Mouse (Mus musculus): ENCODE data around the gene Brsk1.

Gene Brsk1

GRCm38 (mm10) chr7:4739041-4739543 lies 48.7 kb downstream of the Brsk1 start:
- DNase-seq (ENCODE audit: low spot score in 2 of 2) = no peak

GRCm38 (mm10) chr7:4739544-4740275 lies 49.3 kb downstream of the Brsk1 start, which contains the start of gene Kmt5c:
Gene Kmt5c, plus strand, starts transcription at chr7:4740115.
- peak; percentile 98 to 100 for DNase-seq (ENCODE audit: low spot score in 2 of 2)

DNA sequence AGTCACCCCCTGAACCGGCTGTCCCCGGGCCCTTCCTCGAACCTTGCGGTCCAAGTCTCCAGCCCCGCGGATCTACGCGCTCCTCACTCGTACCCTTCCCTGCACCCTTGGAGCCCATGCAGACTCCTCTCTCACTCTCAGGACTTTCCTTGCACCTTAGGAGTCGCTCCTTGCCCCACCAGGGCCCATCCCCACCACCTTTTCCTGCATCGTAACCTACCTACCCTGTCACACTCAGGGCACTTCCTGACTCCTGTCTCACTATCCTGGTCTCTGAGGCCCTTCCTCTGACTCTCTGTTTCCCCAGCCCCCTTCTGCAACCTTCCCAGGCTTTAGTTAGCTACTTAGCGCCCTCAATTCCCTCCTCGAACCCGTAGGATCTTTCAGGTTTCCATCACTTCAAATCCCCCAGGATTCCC lies 49.9 kb downstream of the Brsk1 start:
- DNase-seq (ENCODE audit: low spot score in 2 of 2) = no peak

- DNase-seq (ENCODE audit: low spot score in 2 of 2) = no peak
Observed at GRCm38 (mm10) chr7:4741151-4741550, 50.7 kb downstream of the Brsk1 start.

DNA sequence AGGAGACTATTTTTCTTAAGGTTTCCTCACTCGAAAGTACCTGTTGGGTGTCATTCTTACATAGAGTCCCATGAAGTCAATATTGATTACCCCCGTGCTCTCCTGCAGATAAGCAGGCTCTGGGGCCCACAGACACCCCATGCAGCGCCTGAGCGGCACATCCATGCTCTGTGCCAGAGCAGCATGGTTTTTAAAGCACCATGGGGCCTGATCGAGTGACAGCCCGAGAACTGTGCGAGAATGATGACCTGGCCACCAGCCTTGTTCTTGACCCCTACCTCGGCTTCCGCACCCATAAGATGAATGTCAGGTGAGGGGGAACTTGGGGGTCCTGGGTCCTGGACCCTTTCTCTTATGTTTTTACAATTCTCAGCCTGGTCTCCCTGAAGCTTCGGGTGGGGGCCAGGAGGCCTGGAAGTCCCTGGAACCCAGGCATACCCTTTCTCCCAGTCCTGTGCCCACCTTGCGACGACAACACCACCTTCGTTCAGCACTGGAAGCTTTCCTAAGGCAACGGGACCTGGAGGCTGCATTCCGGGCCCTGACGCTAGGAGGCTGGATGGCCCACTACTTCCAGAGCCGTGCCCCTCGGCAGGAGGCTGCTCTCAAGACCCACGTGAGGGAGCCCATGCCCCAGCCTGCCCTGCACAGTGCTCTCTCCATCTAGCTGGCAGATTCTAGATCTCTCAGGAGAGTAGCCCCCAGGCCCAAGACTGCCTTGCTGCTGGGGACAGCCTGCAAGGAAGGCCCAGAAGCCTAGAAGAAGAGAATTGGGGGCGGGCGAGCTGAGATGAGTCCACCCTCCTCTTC lies 51.5 kb downstream of the Brsk1 start:
- no peak for DNase-seq (ENCODE audit: low spot score in 2 of 2)

- no peak for DNase-seq (ENCODE audit: low spot score in 2 of 2)
Observed at GRCm38 (mm10) chr7:4742482-4742819, 52.0 kb downstream of the Brsk1 start.

DNA sequence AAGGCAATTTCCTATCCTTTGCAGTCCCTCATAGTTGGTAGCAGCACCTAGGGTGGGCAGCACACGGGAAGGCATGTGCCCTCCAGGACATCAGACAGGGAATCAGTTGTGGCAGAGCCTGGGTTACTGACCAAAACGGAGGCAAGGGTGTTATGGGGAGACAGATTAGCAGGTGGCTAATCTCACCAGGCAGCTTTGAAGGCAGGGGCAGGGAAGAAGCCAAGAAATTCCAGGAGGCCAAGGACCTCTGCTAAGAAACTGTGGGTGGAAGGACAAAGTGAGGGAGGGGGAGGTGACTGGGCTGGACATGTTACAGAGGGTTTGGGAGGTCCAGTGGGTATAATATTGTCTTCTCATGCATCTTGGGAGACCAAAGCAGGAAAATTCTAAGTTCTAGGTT lies 53.0 kb downstream of the Brsk1 start:
- no peak for DNase-seq (ENCODE audit: low spot score in 2 of 2)

DNA sequence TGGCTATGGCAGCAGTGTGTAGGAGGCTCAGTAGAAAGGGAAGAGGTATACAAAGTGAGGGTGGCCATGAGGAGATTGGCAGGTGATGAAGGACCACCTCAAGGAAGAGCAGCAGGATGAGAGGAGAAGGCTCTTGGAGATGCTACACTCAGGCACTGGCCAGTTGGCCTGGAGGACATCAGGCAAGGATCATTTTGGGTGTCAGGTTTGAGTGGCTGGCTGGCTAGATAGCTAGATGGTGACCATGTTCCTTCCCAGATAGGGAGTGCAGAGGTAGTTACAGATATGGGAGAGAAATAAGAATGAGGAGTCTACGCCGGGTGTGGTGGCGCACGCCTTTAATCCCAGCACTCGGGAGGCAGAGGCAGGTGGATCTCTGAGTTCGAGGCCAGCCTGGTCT lies 54.5 kb downstream of the Brsk1 start:
- DNase-seq (ENCODE audit: low spot score in 2 of 2) = no peak

DNA sequence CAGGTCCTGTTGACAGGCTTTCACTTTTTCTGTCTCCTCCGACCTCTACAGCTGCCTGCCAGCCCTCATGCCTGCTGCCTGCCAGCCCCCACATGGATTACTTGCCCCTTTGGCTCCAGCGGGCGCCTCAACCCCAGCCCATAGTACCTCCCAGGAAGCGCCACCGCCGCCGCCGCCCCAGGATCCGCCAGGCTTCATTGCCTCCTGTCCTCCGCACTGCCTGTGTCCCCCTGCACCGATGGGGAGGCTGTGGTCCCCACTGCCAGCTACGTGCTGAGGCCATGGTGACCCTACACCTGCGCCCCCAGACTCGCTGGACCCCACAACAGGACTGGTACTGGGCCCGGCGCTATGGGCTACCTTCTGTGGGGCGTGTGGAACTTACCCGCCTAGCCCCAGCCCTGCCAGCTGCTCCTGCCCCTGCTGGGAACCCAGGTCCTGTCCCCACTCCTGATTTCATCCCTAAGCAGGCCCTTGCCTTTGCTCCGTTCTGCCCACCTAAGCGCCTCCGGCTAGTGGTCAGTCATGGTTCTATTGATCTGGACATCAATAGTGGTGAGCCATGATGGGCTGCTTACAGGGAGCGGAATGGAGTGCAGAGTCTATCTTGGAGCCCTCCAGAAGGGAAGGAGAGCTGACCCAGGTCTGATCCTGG lies 56.0 kb downstream of the Brsk1 start:
- DNase-seq (ENCODE audit: low spot score in 2 of 2) = no peak

DNA sequence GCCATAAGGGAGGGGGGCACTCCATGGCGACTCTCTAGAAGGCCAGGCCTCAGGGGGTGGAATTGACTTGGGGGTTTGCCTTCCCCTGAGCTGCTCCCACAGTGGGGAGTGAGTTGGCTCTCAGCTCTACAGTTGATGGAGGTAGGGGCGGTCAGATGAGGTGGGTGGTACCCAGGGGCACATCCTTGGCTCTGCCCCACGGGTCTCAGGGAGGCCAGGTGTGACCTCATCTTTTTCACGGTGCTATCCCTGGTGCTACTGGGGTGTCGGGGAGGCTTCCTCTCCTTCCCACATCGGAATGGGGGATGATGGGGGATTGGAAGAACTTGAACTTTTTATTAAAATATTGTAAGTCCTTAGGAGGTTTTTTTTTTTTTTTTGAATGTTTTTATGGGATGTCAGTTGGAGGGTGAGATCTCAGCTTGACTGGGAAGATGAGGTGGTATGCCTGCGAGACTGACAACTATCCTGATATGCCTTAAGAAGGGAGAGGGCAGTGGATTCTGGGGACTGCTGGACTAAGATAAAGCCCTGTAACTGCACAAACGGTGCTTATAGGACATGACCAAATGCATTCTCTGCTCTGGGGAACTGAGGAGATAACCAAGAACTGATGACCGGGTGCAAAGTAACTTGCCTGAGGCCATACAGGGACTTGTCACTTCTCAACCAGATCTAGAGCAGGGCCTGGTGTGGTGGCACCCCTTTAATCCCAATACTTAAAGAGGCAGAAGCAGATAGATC lies 56.9 kb downstream of the Brsk1 start:
- no peak for DNase-seq (ENCODE audit: low spot score in 2 of 2)

DNA sequence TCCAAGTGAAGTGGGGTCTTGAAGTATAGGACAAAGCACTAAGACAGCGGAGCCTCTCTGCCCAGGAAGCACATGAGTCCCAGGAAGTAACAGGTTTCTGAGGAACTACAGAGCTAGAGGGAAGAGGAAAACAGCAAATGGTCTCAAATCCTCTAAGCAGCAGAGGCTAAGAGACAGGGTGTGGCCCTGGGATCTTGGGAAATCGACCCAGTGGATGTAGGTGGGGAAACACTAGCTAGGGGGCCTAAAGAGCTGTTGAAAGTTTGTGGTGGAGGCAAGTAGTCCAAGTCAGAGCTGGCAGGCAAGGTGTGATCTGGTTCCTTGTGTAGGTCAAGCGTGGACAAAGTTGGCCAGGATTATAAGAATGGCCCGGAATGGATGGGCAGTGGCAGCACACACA lies 57.9 kb downstream of the Brsk1 start:
- DNase-seq (ENCODE audit: low spot score in 2 of 2) = no peak

GRCm38 (mm10) chr7:4749169-4749568 lies 58.8 kb downstream of the Brsk1 start:
- DNase-seq (ENCODE audit: low spot score in 2 of 2) = no peak

GRCm38 (mm10) chr7:4751971-4752820 lies 61.8 kb downstream of the Brsk1 start:
- no peak for DNase-seq (ENCODE audit: low spot score in 2 of 2)

- DNase-seq (ENCODE audit: low spot score in 2 of 2) = peak; percentile 28 to 50
Observed at GRCm38 (mm10) chr7:4752821-4753570, 62.6 kb downstream of the Brsk1 start, which contains the start of gene Cox6b2. Gene Cox6b2, minus strand, starts transcription at chr7:4753094.

DNA sequence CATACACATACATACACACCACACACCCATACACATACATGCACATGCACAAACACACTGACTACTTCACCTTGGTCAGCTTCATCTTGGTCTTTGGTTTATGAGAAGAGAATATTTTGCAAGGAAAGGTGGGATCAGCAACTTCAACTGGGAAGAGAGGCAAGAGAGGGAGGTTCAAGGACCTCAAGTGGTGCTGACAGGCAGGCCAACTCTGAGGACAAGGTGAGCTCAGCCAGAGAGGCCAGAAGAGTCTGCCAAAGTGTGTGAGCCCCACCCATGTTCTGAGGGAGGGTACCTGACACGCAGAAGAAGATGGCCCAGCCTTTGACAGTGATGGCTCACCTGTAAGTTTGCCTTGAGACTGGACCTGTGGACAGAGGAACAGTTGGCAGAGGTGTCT lies 69.3 kb downstream of the Brsk1 start:
- DNase-seq (ENCODE audit: low spot score in 2 of 2) = no peak

DNA sequence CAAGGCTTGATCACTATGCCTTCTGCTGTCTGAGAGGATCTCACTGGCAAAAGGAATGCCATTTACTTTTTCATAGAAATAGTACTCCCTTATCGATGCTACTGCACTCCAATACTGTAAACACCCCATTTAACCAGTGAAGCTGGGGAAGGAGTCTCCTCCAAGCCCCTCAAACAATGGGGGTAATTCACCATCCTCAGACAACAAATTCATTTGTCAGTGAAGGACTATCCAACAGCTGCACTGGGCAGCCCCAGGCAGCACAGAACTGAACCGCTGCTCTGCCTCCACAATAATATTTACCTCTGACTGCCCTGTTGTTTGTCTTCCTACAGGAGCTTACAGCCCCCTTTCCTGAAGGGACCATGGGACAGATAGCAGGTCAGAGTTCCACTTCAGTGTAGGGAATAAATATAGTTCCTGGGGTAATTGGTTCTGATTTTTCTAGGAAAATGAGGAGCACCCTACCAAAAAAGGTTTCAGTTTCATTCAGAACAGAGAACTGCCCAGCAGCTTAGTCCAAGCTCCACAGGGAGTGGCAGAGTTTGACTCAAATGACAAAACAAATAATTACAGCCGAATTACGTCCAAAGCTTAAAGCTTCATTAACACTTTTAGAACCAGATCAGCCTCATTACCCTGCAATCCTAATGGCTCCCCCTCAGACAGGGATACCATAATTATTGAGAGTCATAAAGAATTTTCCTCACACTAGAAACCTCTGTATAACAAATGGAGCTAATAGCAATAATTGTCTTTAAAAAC lies 74.7 kb downstream of the Brsk1 start:
- no peak for DNase-seq (ENCODE audit: low spot score in 2 of 2)

All from right cerebral cortex, postnatal 36 days (tissue).